17 mouse cellular contexts compared by ENCODE assay signal in the genomic region with DNA sequence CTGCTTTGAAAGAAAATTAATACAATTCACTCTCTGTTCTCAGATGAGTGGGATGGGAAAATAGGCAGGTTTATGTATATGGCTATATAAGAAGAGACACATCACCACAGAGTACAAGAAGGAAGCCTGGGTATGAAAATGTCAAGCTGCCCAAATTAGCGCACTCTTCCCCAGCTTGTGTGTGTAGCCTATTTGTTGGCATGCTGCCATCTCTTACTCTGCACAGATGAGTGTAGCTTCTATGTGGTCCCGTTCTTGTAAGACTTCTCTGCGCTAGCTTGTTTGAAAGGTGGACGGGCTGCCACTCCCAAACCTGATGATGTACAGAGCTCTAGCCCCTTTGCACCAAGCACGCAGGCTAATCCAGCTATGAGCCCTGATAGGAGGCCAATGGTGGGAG.
DNase-seq lines count a peak whose midpoint lies in the region; ATAC-seq lines count a peak whose summit lies in the region.
"Had no signal": no experiment of that assay in that cellular context is flagged by ENCODE, and none has a peak within 500 bp of the region (broad histone marks: within the 10 kb centered on the region; RNA-seq: fewer than 3 reads in every experiment).

No protein-coding gene starts in this region.

- no peaks in the 10 kb centered on the region for H3K36me3 ChIP-seq in kidney, embryonic 15.5 days
- H3K36me3 ChIP-seq in neural tube, embryonic 13.5 days: peaks cover 7% of the 10 kb centered on the region; the same call in 1 of the 2 replicates
- no peaks in the 10 kb centered on the region for H3K36me3 ChIP-seq in neural tube, embryonic 15.5 days
- H3K36me3 ChIP-seq in midbrain, embryonic 16.5 days (ENCODE audit: control insufficient read depth, insufficient read depth, low read length): no peaks in the 10 kb centered on the region

- H3K9ac ChIP-seq in kidney, embryonic 15.5 days: no peak overlapping the region
- no peak overlapping the region for H3K9ac ChIP-seq in neural tube, embryonic 13.5 days
- H3K9ac ChIP-seq in neural tube, embryonic 15.5 days (replicated peaks): no peak overlapping the region
- H3K9ac ChIP-seq in midbrain, embryonic 16.5 days (ENCODE audit: low read depth, low read length): no peak overlapping the region
- H3K9ac ChIP-seq: liver, embryonic 14.5 days had no signal

- no peak for ATAC-seq in cerebellum, adult (ENCODE audit: insufficient number of reproducible peaks, low FRiP score, low TSS enrichment)
- no peak for ATAC-seq in kidney, embryonic 15.5 days (replicated peaks; ENCODE audit: low FRiP score)
- peak; percentile 52; the same call in 1 of the 2 replicates for ATAC-seq in neural tube, embryonic 13.5 days (ENCODE audit: low read depth)
- no peak for ATAC-seq in neural tube, embryonic 15.5 days (ENCODE audit: low FRiP score)
- ATAC-seq in midbrain, embryonic 16.5 days: peak; percentile 57; the same call in 1 of the 2 replicates
- ATAC-seq: intestine, embryonic 16.5 days; Patski had no signal

- peaks cover 5% of the 10 kb centered on the region for H3K4me1 ChIP-seq in kidney, embryonic 15.5 days
- H3K4me1 ChIP-seq in neural tube, embryonic 13.5 days (replicated peaks): peaks cover 25% of the 10 kb centered on the region
- H3K4me1 ChIP-seq in neural tube, embryonic 15.5 days: peaks cover 19% of the 10 kb centered on the region
- H3K4me1 ChIP-seq in midbrain, embryonic 16.5 days (ENCODE audit: control insufficient read depth, insufficient read depth, low read length): peaks cover 20% of the 10 kb centered on the region

- DNase-seq in cerebellum, postnatal 14 days: peak; percentile 26 to 29
- DNase-seq in kidney, postnatal 10 days: peak; percentile 9
- DNase-seq in spleen, adult 18-20 months: no peak
- DNase-seq: gastrocnemius, postnatal 10 days; heart, postnatal 10 days; kidney, postnatal 36 days; left cerebral cortex, postnatal 4 days; lung, postnatal 36 days; thymus, postnatal 36 days had no signal

- no peaks in the 10 kb centered on the region for H3K27me3 ChIP-seq in kidney, embryonic 15.5 days
- H3K27me3 ChIP-seq in neural tube, embryonic 13.5 days: no peaks in the 10 kb centered on the region
- no peaks in the 10 kb centered on the region for H3K27me3 ChIP-seq in neural tube, embryonic 15.5 days (replicated peaks)
- H3K27me3 ChIP-seq in midbrain, embryonic 16.5 days (ENCODE audit: control insufficient read depth, insufficient read depth, low read depth, low read length): no peaks in the 10 kb centered on the region

- no peak overlapping the region for H3K4me2 ChIP-seq in kidney, embryonic 15.5 days
- no peak overlapping the region for H3K4me2 ChIP-seq in neural tube, embryonic 13.5 days
- no peak overlapping the region for H3K4me2 ChIP-seq in neural tube, embryonic 15.5 days
- no peak overlapping the region for H3K4me2 ChIP-seq in midbrain, embryonic 16.5 days (ENCODE audit: low read length)

- H3K27ac ChIP-seq in kidney, embryonic 15.5 days: no peak overlapping the region
- H3K27ac ChIP-seq in neural tube, embryonic 13.5 days (replicated peaks): 0 out of 2 replicates have a peak overlapping the region, but pooled peaks have one; percentile 20
- H3K27ac ChIP-seq in neural tube, embryonic 15.5 days (replicated peaks): no peak overlapping the region
- no peak overlapping the region for H3K27ac ChIP-seq in midbrain, embryonic 16.5 days (ENCODE audit: low read length)
- H3K27ac ChIP-seq: liver, embryonic 14.5 days had no signal

- H3K9me3 ChIP-seq in kidney, embryonic 15.5 days (replicated peaks): no peaks in the 10 kb centered on the region
- H3K9me3 ChIP-seq in neural tube, embryonic 13.5 days: no peaks in the 10 kb centered on the region
- no peaks in the 10 kb centered on the region for H3K9me3 ChIP-seq in neural tube, embryonic 15.5 days (replicated peaks)
- no peaks in the 10 kb centered on the region for H3K9me3 ChIP-seq in midbrain, embryonic 16.5 days (replicated peaks; ENCODE audit: control insufficient read depth, low read length, poor library complexity, severe bottlenecking)

- WGBS in kidney, embryonic 15.5 days: 71% methylated on average over 5 of the region's 5 CpGs
- 74% methylated on average over 5 of the region's 5 CpGs for WGBS in neural tube, embryonic 13.5 days
- WGBS in neural tube, embryonic 15.5 days: 68% methylated on average over 5 of the region's 5 CpGs
- WGBS in midbrain, embryonic 16.5 days: 74% methylated on average over 5 of the region's 5 CpGs

- no peak overlapping the region for H3K4me3 ChIP-seq in kidney, embryonic 15.5 days (replicated peaks)
- H3K4me3 ChIP-seq in neural tube, embryonic 13.5 days: no peak overlapping the region
- no peak overlapping the region for H3K4me3 ChIP-seq in neural tube, embryonic 15.5 days (replicated peaks)
- no peak overlapping the region for H3K4me3 ChIP-seq in midbrain, embryonic 16.5 days (ENCODE audit: low read depth, low read length)

Comparison
In these comparisons a context has a peak if more than half of its experiments do, and no peak if none do; other contexts are left out.
1. ATAC-seq: peak in neural tube, embryonic 13.5 days (single experiment) and midbrain, embryonic 16.5 days (single experiment); none in cerebellum, adult (single experiment), kidney, embryonic 15.5 days (single experiment) and neural tube, embryonic 15.5 days (single experiment).
2. DNase-seq: peak in cerebellum, postnatal 14 days (2 of 2) and kidney, postnatal 10 days (single experiment); none in spleen, adult 18-20 months (0 of 2).